Mouse (Mus musculus) mammary gland, adult 2 months (tissue): Measurements from ENCODE around the gene Defb43. TPM values are rescaled to one million over a fixed set of nuclear protein-coding genes. Genes with fewer than 3 reads are reported as not detected.

Experiments
- polyA plus RNA-seq: library from polyadenylated mRNA; depleted of rRNA; stranded (reverse); fragments of >200 nt; gene quantifications from 2 replicates; pipeline ENCODE4 v1.2.3, GENCODE M21; 2012; ENCODE audit warnings: low replicate concordance; rRNA removed

The Defb43 gene
- not detected in 2 replicates for polyA plus RNA-seq

GRCm38 (mm10) chr14:63011471-63011870, at the start of gene Defb43:
TSS of gene Defb43 (plus strand) at chr14:63011771.

GRCm38 (mm10) chr14:62984410-62984809, 27.2 kb upstream of the Defb43 start, which contains the start of gene Defb48:
TSS of gene Defb48 (minus strand) at chr14:62984510.

GRCm38 (mm10) chr14:62997777-62998176, 13.8 kb upstream of the Defb43 start, which contains the start of gene Defb47:
TSS of gene Defb47 (plus strand) at chr14:62998077.

GRCm38 (mm10) chr14:63046691-63047090, 35.1 kb downstream of the Defb43 start, which contains the start of gene Defb42:
TSS of gene Defb42 (plus strand) at chr14:63046991.

GRCm38 (mm10) chr14:63049910-63050370, 38.4 kb downstream of the Defb43 start, which contains the start of gene Defb30:
TSS of gene Defb30 (minus strand) at chr14:63049960.

Other genes with a start within 250 kb of the Defb43 start
- 8.0 and 13.1 TPM in 2 replicates for gene Wdfy2, start 174.1 kb upstream of the Defb43 start, polyA plus RNA-seq
- gene Defb48, start 27.3 kb upstream of the Defb43 start, polyA plus RNA-seq, result not detected in 2 replicates
- not detected in 2 replicates for gene Defb47, start 13.7 kb upstream of the Defb43 start, polyA plus RNA-seq
- 0.70 TPM in 1 of 2 replicates, not detected in the other for gene Defb42, start 35.2 kb downstream of the Defb43 start, polyA plus RNA-seq
- gene Defb30, start 38.2 kb downstream of the Defb43 start, polyA plus RNA-seq, result 0.20 TPM in 1 of 2 replicates, not detected in the other